Mouse (Mus musculus): ENCODE data around the gene Adam8.

DNA sequence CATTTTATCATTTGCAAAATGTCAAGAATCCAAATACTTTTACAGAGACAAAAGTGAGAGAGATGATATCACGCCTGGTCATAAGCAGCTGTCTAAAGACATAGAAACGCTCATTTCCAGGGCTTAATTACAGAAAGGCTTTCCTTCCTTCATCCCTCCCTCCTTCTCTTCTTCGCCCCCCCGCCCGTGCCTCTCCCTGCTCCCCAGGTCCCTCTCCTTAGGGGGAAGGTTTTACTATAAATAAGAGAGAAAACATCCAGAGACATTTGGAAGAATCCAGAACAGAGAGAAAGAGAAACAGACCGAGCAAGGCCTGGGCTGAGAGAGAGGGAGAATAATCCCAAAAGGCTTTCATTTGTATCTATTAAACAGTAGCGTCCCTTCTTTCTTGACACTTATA lies 43.1 kb upstream of the Adam8 start:
- TF ChIP-seq CTCF (IDR thresholded peaks at IDR 0.05): no peak
- no peak for TF ChIP-seq POLR2A (IDR thresholded peaks at IDR 0.05; ENCODE audit: insufficient read depth, low read depth, low read length)
- TF ChIP-seq EP300 (IDR thresholded peaks at IDR 0.05; ENCODE audit: insufficient read depth, low read depth, low read length): no peak
